Mouse (Mus musculus) heart, adult 9 months (tissue): ENCODE measurements at regions not wholly inside any gene's neighbourhood (a gene's known extent, or its start where the extent isn't known, plus 50 kb on each side); places are given as distances from the start of the nearest gene placed in this dataset.

Source experiments
- DNase-seq, 2 experiments: peaks; one replicate each; pipeline ENCODE4 v3.0.0; 2022; ENCODE audit warnings: low spot score in 2 of 2

- no peak for DNase-seq
These were observed 56.1 kb downstream of the Gm4791 start for GRCm38 (mm10) chr9:47054595-47054994.

GRCm38 (mm10) chr9:47055558-47055957 is 57.0 kb downstream of the Gm4791 start:
- no peak for DNase-seq

- no peak for DNase-seq
These were observed 60.9 kb downstream of the Gm4791 start for GRCm38 (mm10) chr9:47059339-47060005.

DNA sequence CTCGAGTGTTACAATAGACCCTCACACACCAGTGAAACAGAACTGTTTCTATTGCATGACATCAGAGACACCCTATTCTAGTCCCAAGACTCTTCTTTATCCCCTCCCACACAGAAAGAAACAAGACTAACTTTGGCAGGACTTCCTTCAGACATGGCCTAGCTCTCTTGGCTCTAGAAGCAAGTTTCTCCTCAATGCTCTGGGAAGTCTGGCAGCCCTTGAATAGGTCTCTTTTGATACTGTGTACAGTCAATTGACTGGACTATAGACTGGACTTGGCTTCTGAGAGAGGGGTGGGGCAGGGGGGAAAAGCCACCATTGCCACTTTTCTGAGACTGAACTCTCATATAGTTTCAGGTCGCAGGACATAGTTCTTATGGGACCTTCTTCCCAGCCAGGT is 62.2 kb downstream of the Gm4791 start:
- DNase-seq, result no peak

GRCm38 (mm10) chr9:47062516-47062915 is 64.0 kb downstream of the Gm4791 start:
- no peak for DNase-seq

GRCm38 (mm10) chr9:47063751-47064150 is 65.2 kb downstream of the Gm4791 start:
- DNase-seq, result no peak

DNA sequence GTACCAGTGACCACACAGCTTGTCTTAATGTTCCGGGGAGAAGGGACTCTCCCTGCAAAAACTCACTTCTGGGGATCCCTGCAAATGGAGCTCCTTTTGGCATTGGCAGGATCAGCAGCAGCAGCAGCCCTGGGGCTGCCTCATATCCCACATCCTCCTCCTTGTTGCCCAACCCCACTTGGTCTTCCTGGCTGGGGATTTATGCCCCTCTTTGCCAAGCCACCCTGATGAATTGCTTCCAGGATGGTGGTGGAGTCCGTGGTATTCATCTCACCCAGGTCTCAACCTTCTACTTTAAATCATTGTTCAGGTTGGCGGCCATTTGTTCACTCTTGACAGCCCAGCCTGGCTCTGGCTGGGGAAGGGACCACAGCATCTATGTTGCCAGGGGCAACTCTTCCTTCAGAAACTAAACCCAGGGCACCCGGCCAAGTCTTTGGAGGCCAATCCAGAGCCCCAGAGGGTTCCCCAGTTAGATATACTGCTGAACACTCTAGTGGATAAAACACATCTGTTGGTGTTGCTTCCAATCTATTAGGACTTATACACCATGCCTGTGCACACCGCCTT is 66.0 kb downstream of the Gm4791 start:
- no peak for DNase-seq

GRCm38 (mm10) chr9:47069436-47069835 is 70.9 kb downstream of the Gm4791 start:
- no peak for DNase-seq

- no peak for DNase-seq
These were observed 72.4 kb downstream of the Gm4791 start for GRCm38 (mm10) chr9:47070958-47071357.

GRCm38 (mm10) chr9:47076946-47077345 is 78.4 kb downstream of the Gm4791 start:
- DNase-seq, result no peak

- no peak for DNase-seq
These were observed 78.9 kb downstream of the Gm4791 start for GRCm38 (mm10) chr9:47077416-47077815.

- DNase-seq, result no peak
These were observed 79.4 kb downstream of the Gm4791 start for GRCm38 (mm10) chr9:47077945-47078344.

DNA sequence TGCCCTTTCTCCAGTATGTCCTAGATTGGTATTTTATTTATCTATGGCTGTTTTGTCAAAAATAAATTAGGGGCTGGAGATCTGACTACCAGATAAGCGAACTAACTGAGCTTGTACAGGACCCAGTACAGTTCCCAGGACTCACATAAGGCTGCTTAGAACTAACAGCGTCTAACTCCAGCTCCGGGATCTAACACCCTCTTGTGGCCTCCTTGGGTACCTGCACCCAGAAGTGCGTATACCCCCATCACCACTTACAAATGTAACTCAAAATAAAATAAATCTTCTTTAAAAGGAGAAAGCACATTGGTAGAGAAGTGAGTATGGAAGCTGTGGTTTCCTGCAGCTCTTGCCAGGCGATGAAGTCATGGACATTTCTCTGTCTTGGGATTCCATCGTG is 82.9 kb downstream of the Gm4791 start:
- DNase-seq, result no peak

DNA sequence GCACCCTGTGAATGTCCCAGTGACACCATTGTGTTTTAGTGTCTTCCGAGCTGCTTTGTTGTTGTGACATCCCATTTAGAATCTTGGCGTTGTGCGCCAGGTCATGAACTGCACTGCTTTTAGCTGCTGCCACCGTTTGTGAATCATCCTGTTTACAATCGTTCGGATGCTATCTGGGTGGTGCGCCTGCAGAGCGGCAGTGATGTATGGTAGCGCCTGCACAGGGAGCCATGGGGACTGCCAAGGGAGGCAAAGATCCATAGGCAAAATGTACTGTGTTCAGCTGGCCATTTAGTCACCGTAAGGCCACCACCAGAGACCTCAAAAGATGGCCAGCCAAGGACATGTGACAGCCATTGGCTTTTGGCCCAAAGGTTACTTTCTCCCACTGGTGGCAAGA is 93.3 kb downstream of the Gm4791 start:
- DNase-seq, result no peak

GRCm38 (mm10) chr9:47095656-47096055 is 97.1 kb downstream of the Gm4791 start:
- DNase-seq, result no peak

DNA sequence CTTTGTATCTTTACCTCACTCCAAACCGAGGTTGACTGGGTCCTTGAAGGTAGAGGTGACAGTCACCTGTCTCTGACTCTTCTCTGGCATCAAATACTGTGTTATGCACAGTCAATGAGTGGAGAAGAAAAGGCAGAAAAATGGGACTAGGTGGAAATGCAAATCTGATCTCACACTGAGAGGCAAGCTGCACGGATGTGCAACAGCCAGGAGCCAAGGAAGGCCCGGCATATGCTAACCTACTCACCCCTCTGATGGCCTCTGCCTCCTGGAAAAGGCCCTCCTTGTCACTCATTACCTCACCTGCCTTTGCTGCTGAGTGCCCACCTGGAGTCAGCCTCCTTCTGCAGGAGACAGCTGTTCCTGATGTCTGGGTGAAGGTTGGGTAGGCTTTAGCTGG is 104.8 kb downstream of the Gm4791 start:
- DNase-seq, result no peak

- no peak for DNase-seq
These were observed 105.4 kb downstream of the Gm4791 start for GRCm38 (mm10) chr9:47103966-47104365.

GRCm38 (mm10) chr9:47108096-47108495 is 109.6 kb downstream of the Gm4791 start:
- no peak for DNase-seq

GRCm38 (mm10) chr9:47119253-47119652 is 120.7 kb downstream of the Gm4791 start:
- DNase-seq, result no peak

- DNase-seq, result no peak
These were observed 124.6 kb downstream of the Gm4791 start for GRCm38 (mm10) chr9:47123113-47123512.

DNA sequence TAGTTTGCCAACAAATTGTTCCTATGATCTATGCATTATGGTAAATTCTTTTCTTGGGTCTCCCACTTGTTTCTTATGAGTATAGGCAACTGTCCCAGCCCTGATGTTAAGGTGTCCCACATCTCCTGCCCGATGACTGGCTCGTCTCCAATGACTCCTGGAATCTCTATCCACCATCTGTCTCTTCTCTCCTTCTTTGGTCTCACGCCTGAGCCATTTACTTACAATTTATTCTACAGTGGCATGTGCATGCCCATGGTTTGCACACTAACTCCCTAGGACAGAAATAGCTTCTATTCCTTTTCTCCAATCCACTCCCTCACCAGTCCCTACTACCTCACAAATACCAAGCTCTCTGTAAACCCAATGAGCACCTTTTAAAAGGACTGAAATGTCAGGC is 127.0 kb downstream of the Gm4791 start:
- DNase-seq, result no peak

GRCm38 (mm10) chr9:47126236-47126635 is 127.7 kb downstream of the Gm4791 start:
- DNase-seq, result no peak

- no peak for DNase-seq
These were observed 129.3 kb downstream of the Gm4791 start for GRCm38 (mm10) chr9:47127756-47128424.
